Mouse (Mus musculus): ENCODE data around the gene Ankrd10. TPM values are rescaled to one million over a fixed set of nuclear protein-coding genes. Genes with fewer than 3 reads are reported as not detected.

Gene Ankrd10
- 116 TPM for polyA plus RNA-seq (2017; shearing (Covaris generic))

DNA sequence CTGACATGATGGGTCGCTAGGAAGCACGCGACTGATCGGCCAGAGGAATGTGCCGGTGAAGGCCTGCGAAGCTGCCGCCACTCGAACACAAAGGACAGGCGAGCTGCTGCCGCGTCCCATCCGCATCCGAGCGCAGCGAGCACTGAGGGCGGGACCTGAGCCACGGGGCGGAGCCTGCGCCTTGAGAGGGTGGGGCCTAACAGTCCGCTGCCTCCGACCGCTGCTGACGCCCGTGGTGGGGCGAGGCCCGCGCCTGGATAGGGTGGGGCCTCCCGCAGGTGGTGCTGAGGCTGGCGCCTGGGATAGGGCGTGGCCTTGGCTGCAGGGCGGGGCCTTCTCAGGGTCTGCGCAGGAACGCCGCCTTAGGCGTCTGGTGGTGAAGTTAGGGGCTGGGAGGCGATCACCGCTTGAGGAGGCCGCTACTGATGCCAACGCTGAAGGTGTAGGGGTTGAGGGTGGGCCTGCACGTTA, at the start of gene Ankrd10:
Gene Ankrd10, minus strand, starts transcription at position 147 of the 471 bp plus-strand sequence.

Other genes with a start within 250 kb of the Ankrd10 start
- gene Rab20, start 157.0 kb downstream of the Ankrd10 start, polyA plus RNA-seq (2017; shearing (Covaris generic)) = 5.2 TPM
- 75.9 TPM for gene Naxd, start 138.3 kb downstream of the Ankrd10 start, polyA plus RNA-seq (2017; shearing (Covaris generic))
- 36.9 TPM for gene Cars2, start 85.0 kb downstream of the Ankrd10 start, polyA plus RNA-seq (2017; shearing (Covaris generic))
- gene Ing1, start 80.2 kb downstream of the Ankrd10 start, polyA plus RNA-seq (2017; shearing (Covaris generic)) = 91.8 TPM
- gene 1700016D06Rik, start 65.3 kb upstream of the Ankrd10 start, polyA plus RNA-seq (2017; shearing (Covaris generic)) = not detected
- 19.4 TPM for gene Arhgef7, start 92.0 kb upstream of the Ankrd10 start, polyA plus RNA-seq (2017; shearing (Covaris generic))
- 0.39 TPM for gene Tex29, start 204.7 kb upstream of the Ankrd10 start, polyA plus RNA-seq (2017; shearing (Covaris generic))